Mouse (Mus musculus) layer of hippocampus, adult 11-12 months (tissue): ENCODE results near the gene Aldh1l2.
"Not testable (repeated sequence)": the region's sequence is repeated elsewhere in the genome, so short reads cannot be mapped to it uniquely, and the experiment has no call there.

Experiments
- DNase-seq: peaks from one replicate; pipeline ENCODE4 v3.0.0; 2022; ENCODE audit warnings: low spot score

Gene Aldh1l2

GRCm38 (mm10) chr10:83533910-83534283, at the start of gene Aldh1l2:
Aldh1l2 (minus strand) TSS chr10:83534140.
- peak; percentile 52 for DNase-seq

DNA sequence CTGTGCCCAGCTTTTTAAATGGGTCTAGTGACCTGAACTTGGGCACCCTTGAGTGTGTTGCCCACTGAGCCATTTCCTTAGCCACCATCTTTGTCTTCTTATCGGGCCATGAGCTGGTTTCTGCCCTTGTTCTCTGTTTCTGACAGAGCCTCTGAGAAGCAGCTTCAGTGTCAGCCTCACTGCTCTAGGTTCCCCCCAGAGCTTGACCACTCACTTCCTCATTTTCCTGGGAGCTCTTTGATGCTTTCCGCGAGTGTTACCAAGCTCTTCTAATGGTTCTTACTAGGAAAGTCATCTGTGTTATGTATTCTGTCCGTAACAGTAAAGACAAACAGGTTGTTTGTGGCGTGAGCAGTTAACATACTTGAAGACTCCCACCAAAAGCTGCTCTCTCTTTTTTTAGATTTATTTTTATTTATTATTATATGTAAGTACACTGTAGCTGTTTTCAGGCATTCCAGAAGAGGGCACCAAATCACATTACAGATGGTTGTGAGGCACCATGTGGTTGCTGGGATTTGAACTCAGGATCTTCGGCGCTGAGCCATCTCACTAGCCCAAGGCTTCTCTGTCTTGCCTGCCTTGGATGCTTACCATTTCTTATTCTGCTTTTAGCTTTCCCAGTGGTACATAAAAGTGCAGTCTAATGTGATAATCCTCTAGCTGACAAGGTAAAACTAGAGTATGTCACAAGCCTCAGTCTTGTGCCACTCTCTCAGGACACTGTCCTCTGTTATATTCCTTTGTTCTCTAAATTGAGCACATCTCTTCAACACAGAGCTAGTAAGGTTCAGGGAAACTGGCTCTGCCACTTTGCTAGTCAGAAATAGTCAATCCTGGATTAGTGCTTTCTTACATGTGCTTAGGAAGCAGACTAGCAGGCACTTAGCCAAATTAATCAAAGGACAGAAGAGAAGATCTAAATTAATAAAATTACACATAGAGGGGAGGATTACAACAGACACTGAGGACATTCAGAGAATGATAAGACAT, 31.8 kb upstream of the Aldh1l2 start:
- no peak for DNase-seq

- no peak for DNase-seq
These were observed 29.1 kb upstream of the Aldh1l2 start for GRCm38 (mm10) chr10:83563005-83563404.

DNA sequence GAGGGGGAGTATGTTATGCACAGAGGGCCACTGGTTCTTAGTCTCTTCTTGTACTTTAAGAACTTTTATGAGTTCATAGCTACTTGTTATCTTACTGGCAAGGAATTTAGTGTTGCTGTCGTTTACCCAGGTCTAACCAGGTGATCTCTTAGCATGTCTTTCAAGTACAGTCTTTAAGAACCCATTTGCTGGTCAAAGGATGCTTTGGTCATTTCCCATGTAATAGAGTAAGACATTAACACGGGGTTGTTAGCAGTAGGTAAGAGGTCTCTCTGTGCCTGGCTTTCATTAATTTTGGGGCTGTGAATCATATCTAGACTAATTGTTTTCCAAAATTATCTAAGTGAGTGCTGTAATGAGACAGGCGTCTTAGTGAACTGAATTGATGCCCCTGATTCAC, 11.4 kb upstream of the Aldh1l2 start:
- no peak for DNase-seq

DNA sequence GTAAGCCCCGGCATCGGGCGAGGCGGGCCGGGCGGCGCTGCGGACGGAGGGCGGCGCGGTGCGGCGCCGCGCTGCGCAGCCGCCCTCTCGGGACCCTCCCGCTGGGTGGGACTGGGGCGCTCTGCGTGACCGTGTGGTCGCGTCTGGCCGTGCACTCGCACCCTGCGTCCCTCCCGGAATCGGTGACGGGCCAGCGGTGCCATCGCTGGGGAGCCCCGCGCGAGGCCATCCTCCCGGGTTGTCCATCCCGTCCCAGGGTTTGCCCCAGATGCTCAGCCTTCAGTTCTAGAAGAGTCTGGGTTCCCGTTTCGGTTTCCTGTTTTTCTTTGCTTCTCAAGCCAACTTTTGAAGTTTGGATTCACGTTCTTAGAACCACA, 10.2 kb upstream of the Aldh1l2 start:
- DNase-seq, result no peak

- peak; percentile 94 for DNase-seq
These were observed 9.6 kb upstream of the Aldh1l2 start, which contains the start of gene Washc4 for GRCm38 (mm10) chr10:83543439-83544102. Washc4 (plus strand) TSS chr10:83543752.

DNA sequence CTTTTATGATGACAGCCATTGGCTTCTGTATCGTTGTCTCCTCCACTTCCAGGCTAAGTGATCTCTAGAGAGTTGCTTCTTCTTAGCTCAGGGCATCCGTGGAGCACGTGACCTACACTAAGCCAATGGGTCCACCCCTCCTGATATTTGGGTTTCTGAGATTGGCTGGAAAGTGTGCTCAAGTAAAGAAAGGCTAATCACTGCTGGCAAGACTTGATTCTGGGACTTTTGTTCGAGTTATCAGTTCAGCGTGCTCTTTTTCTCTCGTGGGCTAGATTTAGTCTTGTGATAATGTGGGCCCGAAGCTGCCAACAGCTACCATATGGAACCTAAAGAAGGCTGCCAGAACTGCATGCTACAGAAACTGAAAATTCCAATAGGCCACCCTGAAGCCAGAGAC, 8.3 kb upstream of the Aldh1l2 start:
- DNase-seq, result peak; percentile 32

DNA sequence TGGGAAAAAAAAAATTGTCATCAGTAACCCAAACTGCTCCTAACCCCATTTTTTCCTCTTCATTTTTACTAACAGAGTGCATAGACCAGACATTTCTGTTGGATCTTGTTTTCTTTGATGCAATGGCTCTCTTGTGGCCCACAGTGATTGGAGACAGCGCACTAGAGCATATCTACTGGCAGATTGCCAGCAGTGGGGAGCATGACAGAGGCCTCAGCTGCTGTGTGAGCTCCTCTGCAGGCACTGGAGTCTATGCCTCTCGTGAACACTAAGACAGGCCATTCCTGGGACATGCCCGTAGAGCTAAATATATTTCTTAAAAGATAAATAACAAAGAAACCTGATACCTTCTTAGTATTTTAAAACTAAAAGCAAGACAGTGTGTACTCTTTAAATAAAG, 6.2 kb upstream of the Aldh1l2 start:
- no peak for DNase-seq

GRCm38 (mm10) chr10:83539311-83539980, 5.5 kb upstream of the Aldh1l2 start:
- no peak for DNase-seq

GRCm38 (mm10) chr10:83536436-83536835, 2.5 kb upstream of the Aldh1l2 start:
- DNase-seq, result no peak

DNA sequence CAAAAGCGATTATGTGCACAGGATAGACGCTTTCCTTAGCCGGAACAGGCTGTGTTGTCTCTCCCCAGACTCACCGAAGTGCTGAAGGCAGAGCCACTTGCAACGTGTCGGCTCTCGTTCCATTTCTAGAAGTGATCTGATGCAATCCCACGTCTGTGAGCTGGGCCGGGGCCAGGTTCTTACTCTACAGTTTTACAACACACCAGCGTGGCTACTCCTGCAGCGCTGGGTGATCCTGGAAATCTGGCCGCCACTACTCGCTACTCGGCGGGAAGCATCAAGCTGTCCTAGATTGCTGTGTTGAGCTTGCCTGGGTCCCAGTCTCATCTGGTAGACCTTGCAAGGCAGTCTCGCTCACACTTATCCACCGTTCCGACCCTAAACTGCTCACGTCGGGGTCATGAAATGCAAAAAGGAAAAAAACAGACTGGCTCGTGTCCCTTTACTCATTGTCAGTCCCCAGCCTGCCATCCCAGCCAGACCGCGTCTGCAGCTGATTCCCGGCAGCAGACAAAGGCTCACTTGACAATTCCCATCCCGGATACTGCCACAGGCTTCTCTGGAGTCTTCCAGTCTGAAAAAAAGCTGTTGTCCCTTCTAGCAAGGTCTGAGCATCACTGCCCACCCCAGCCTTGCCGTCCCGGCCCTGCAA, 556 bp downstream of the Aldh1l2 start:
- peak; percentile 52 for DNase-seq

GRCm38 (mm10) chr10:83530384-83530967, 3.5 kb downstream of the Aldh1l2 start:
- DNase-seq, result no peak

- not testable (repeated sequence) for DNase-seq
These were observed 9.7 kb downstream of the Aldh1l2 start for GRCm38 (mm10) chr10:83524238-83524637.

GRCm38 (mm10) chr10:83520990-83521389, 12.9 kb downstream of the Aldh1l2 start:
- DNase-seq, result no peak

DNA sequence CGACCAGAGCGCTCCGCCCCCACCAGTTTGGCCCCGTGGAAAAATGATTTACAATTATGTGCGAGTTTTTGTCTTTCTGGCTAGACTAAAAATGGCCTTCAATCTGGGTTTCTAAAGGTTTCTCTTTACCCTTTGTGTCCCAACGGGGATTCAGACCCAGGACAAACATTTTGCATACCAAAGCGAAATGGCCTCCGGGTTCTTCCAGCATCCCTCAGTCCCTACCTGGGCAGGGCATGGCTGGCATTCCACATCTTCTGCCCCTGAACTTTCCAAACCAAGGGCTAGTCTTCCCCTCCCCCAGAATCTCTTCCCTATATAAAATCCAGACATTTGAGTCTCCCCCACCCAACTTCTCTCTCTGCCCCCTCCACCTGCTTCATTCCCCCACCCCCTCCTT, 20.2 kb downstream of the Aldh1l2 start:
- DNase-seq, result no peak

DNA sequence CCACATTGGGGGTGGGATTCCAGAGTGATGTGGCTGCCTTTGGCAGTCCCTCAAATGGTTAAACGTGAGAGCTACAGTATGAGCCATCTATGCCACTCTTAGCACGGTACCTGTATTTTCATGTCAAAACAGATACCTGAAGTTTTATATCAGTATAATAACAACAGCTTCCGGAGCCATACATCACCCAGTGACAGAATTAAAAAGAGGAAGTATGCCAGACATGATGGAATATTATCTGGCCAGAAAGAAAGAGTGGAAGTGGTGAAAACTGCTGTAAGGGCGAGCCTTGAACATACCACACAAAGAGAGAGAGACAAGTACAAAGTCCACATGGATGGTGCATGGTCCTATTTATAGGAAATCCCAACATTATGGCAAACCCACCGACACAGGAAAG, 22.6 kb downstream of the Aldh1l2 start:
- DNase-seq, result no peak

GRCm38 (mm10) chr10:83508962-83509660, 24.8 kb downstream of the Aldh1l2 start:
- peak; percentile 12 for DNase-seq

DNA sequence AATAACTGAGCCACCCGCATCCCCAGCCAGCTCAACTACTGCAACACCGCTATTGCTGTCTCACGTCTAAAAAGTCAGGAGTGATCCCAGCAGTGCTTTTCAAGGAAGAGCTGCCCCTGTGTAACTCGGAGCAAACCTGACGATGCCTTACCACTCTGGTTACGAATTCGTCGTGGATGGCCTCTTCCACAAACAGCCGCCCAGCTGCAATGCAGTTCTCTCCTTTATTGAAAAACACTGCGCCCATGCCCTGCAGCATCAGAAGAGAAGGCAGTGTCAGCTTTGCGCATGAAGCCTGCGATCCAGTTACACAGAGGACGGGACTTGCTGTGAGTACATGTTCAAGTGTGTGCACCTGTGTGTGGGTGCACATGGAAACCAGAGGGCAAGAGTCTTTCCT, 36.6 kb downstream of the Aldh1l2 start:
- DNase-seq, result no peak

- DNase-seq, result no peak
These were observed 43.4 kb downstream of the Aldh1l2 start for GRCm38 (mm10) chr10:83490506-83490905.

DNA sequence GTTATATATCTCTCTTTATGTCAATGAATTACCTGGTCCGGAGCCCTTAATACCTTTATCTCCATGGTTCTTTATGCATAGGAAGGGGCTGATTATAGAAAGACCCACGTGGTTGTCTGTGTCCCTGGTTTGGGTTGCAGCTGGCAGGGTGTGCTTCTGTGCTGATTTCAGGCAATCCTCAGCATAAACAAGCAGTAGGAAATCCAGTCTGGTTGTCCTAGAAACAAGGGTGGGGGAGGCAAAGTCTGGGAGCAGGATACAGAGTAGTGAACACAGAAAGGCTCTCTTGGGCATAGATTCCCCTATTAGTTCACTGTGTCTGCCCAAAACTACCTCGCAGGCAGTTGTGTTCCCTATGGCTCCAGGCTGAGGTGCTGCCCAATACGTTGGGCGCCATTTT, 56.7 kb downstream of the Aldh1l2 start:
- peak; percentile 11 for DNase-seq

GRCm38 (mm10) chr10:83475226-83475625, 58.7 kb downstream of the Aldh1l2 start:
- DNase-seq, result no peak
